Mouse (Mus musculus) right cerebral cortex, postnatal 4 days (tissue): ENCODE data around the gene C130050O18Rik.
A peak's percentile ranks its signal among the peaks of the same experiment; 100 is the strongest.

Experiments
- DNase-seq: peaks from one replicate; pipeline ENCODE4 v3.0.0-alpha.2; 2022

Gene C130050O18Rik

GRCm38 (mm10) chr5:139397959-139398753 lies 6.9 kb upstream of the C130050O18Rik start:
- DNase-seq = peak; percentile 89

DNA sequence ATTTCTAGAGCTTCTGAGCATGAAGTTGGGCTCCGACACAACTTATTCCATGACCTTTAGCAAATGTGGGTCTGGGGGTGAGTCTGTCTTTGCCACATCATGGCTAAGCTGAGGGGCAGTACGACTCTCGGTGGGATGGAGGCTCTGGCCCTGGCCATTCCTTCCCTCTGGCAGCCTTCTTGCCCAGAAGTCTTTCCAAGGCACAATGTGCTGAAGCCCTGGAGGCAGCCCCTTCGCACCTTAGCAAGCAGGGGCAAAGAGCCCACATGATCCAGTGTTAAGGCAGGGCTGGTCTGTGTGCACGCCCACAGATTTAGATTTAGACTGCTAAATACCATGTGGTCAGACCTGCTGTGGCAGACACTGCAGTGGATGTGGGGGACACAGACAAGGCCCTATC lies 6.3 kb upstream of the C130050O18Rik start:
- DNase-seq = no peak

GRCm38 (mm10) chr5:139399991-139400390 lies 5.1 kb upstream of the C130050O18Rik start:
- DNase-seq = no peak

GRCm38 (mm10) chr5:139402106-139402505 lies 3.0 kb upstream of the C130050O18Rik start:
- DNase-seq = no peak

GRCm38 (mm10) chr5:139403692-139404260 lies 1.3 kb upstream of the C130050O18Rik start:
- DNase-seq = no peak

DNA sequence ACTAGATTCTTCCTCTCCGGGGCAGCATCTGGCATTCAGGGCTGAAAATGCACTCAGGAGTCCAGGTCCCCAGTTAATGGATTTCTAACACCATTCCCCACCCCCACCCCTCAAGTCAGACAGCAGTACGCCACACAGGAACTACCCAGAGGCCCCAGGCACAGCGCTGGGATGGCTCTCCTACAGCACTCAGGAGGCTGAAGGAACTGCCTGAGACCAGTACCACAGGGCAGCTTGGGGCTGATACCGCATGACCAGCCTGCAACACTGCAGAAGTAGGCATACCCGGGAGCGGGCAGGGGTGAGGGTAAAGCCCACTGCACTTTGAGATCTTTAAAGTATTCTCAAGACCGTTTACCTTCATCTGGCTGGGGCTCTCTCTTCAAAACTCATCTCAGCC lies 398 bp downstream of the C130050O18Rik start:
- DNase-seq = no peak

- DNase-seq = no peak
These were observed 873 bp downstream of the C130050O18Rik start for GRCm38 (mm10) chr5:139405953-139406352.

- DNase-seq = no peak
These were observed 2.2 kb downstream of the C130050O18Rik start for GRCm38 (mm10) chr5:139407121-139407885.

- no peak for DNase-seq
These were observed 3.4 kb downstream of the C130050O18Rik start for GRCm38 (mm10) chr5:139408511-139408910.

DNA sequence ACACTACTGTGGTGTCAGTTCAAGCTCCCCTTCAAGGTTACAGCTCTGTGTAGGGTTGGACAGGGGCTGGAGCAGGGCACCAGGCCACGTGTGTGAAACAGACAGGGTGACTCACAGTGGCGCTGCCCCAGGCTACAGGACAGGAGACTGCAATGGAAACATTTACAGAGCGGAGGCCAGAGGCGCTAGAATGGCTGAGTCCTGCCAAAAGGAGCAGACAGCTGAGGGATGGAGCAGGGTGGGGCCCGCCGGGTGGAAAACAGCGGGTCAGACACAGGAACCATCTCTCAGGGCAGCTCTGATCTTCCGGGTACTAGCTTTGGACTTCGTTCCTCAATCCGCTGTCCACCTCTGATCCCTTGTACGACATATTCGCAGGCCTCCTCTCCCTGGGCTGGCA lies 4.3 kb downstream of the C130050O18Rik start:
- DNase-seq = no peak

DNA sequence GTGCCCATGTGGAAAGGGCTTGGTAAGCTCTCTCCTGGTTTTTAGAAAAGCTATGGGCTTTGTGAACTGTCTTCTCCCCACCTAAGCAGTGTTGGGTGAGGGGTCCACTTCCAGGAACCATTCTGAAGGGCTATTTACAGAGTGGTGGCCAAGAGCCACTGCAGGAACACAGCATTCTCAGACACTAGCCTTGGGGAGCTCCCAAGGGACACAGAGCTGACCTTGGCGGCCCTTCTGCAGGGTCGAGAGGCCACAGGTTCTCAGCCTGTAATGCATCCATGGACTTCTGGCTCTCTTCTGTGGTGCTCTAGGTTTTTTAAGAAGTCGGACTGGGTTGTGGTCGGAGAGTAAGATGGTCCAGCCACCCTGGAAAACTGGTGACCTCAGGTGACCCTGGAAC lies 5.0 kb downstream of the C130050O18Rik start:
- no peak for DNase-seq

DNA sequence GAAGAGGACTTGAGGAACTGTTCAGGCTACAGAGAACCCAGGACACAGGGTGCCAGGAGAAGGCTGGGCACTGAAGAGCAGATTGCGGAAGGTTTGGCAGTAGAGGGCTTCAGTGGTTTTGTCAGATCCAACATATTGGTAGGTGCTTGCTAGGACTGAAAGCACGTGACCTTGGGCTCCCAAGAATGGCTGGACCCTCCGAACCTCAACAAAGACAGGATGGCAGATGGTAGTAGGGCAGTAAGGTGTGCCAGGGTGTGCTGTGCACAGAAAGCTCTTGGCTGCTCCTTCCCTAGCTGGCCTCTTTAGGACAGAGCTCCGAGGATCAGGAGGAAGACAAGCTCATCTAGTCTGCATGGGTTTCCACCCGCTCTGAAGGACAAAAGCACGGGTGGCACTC lies 6.0 kb downstream of the C130050O18Rik start:
- DNase-seq = no peak

GRCm38 (mm10) chr5:139411665-139412314 lies 6.7 kb downstream of the C130050O18Rik start:
- DNase-seq = no peak

DNA sequence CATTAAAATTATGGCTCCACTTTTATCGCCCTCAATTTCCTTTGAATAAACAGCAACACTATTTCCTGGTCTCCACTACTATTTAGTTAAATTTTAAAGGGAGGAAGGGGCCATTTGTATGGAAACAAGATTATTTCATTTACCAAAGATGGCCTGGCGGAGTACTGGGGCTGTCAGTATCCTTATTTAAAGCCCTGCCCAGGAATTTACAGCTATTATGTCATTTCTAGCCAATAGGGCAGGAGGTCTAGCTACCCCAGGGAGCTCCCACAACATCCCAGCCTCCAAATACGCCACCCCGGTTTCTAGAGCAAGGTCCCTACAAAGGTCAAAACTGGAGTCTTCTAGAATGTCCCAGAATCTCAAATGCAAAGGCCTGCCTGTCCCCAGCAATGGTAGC lies 8.5 kb downstream of the C130050O18Rik start:
- DNase-seq = no peak

DNA sequence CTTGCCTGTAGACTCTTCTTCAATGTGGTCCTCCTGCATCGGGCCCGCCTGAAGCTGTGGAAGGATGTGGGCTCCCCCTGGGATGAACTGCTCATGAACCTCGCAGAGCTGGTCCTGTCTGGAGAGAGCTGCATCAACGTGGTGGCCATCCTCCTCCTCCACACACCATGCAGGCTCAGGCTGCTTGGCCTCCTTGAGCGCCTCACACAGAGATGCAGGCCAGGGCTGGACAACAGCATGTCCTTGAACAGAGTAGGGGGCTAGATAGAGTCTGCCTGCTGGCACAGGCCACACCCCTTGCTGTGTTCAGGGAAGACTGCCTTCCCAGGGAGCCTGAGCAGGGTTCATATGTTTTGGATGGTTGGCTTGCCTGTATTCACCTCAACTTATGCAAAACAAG lies 9.9 kb downstream of the C130050O18Rik start:
- DNase-seq = no peak

DNA sequence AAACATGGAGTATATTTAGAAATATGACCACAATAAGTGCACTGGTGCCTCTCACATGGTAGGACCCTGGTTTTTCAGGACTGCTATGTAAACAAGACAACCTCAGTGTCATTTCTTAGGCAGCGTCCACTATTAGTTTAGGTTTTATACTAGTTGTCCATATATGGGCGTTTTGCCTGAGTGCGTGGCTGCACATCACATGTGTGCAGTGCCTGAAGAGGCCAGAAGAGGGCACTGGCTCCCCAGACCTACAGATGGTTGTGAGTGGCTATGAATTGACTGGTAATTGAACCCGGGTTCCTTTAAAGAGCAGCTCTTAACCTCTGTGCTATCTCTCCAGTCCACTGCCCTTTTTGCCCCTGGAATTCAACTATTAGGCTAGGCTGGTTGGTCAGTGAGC lies 11.9 kb downstream of the C130050O18Rik start:
- DNase-seq = peak; percentile 42

DNA sequence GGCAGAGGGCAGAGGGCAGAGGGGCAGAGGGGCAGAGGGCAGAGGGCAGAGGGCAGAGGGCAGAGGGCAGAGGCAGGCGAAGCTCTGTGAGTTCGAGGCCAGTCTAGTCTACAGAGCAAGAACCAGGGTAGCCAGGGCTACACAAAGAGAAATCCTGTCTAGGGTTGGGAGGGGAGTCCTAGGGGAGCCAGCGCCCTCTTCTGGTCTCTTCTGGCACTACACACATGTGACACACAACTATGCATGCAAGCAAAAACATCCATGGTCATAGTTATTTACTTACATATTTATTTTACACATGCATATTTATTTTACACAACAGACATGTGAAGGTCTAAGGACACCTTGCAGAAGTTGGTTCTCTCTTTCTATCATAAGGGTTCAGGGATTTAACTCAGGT lies 12.4 kb downstream of the C130050O18Rik start:
- no peak for DNase-seq

DNA sequence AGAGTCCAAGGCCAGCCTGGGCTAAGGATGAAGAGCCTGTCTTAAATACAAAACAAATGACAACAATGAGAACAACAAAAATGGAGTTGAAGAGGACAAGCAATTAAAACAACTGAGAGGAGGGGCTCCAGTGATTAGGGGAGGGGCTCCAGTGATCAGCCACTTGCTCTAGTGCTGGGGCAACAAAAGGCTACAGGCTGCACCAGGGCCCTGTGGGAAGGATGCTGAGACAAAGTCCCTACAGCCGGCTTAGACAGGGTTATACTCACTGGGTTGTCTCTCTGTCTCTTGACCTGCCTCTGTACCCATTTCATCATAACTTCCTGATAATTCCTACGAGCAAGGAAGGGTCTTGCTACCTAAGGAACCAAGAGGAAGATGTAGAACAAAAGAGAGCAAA lies 13.0 kb downstream of the C130050O18Rik start:
- DNase-seq = no peak

GRCm38 (mm10) chr5:139418633-139419032 lies 13.6 kb downstream of the C130050O18Rik start:
- DNase-seq = no peak

GRCm38 (mm10) chr5:139423026-139423865 lies 18.2 kb downstream of the C130050O18Rik start, which contains the start of gene Gper1:
Gene Gper1, plus strand, starts transcription at chr5:139423151.
- peak; percentile 67 for DNase-seq

DNA sequence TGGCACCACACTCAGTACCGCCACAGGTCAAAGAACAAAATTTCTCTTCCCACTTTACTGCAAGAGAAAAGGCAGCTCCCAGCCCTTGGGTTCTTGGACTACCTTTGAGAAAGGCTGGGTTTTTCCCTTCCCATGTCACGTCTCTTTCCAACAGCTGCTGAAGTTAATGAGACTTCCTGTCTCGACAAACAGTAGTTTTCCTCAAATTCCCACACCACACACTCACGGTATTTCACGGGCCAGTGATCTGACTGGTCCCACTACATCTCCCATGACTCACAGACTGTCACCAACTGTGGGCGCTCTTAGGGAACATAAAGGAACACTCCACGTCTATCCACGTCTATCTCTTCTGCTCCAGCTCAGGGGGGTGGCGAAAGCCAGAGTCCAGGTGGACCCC lies 20.1 kb downstream of the C130050O18Rik start:
- DNase-seq = no peak

DNA sequence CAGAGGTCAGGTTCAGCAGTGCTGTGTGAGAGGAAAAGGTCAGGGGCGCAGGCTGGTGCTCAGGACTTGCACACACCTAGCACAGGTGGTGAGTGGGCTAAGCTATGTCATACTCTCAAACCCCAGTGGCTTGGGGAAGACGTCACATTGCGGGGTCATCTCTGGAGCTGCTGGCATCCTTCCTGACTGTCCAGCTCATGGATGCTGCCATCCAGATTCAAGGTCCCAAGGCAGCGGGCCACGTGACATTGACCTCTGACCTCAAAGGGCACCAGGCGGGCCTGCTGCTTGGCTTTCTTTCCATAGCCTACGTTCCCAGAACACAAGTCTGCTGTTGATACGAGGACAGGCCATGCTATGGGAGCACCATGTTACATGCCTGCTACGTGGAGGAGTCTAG lies 21.9 kb downstream of the C130050O18Rik start:
- DNase-seq = no peak
